ENCODE assay signal across 24 mouse cellular contexts in the genomic region with DNA sequence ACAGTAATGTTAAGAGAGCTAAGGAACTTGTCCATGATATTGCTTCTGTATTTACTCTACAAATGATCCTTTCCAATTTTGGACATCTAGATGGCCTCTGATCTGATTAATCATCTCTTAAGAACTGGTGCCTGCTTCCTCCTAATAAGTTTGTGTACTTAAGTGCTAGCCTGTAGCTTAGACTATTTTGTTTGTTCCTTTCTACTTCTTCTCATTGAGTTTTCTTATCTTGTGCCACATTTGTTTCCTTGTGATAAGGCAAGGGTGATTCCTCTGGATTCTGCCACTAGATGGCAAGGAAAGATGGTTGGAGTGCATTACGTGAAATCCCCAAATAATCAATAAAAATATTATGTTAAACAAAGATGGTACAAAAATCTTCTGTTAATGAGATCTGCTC.
"Had no signal": no experiment of that assay in that cellular context is flagged by ENCODE, and none has a peak within 500 bp of the region (broad histone marks: within the 10 kb centered on the region; RNA-seq: fewer than 3 reads in every experiment).

No protein-coding gene starts in this region.

- DNase-seq: gastrocnemius, adult 2 months; gastrocnemius, postnatal 10 days; gastrocnemius, postnatal 25 days; heart, adult 18-20 months; heart, postnatal 10 days; heart, postnatal 4 days; kidney, adult 18-20 months; kidney, adult 8-10 months; kidney, postnatal 10 days; kidney, postnatal 25 days; kidney, postnatal 4 days; liver had no signal

- H3K4me3 ChIP-seq: gastrocnemius, adult 2 months; heart, embryonic 10.5 days; heart, embryonic 12.5 days; hindbrain, embryonic 10.5 days; hindbrain, embryonic 12.5 days; intestine, embryonic 15.5 days; left cerebral cortex, adult 2 months; limb, embryonic 10.5 days; limb, embryonic 12.5 days had no signal

- ATAC-seq: hindbrain, embryonic 16.5 days; inflammation-experienced regulatory T-cells, adult 6 months; intestine, embryonic 15.5 days; intestine, postnatal 0 days had no signal

- H3K36me3 ChIP-seq: heart, embryonic 10.5 days; heart, embryonic 12.5 days; hindbrain, embryonic 10.5 days; hindbrain, embryonic 12.5 days; intestine, embryonic 15.5 days; limb, embryonic 10.5 days; limb, embryonic 12.5 days had no signal

- H3K4me2 ChIP-seq: heart, embryonic 12.5 days; hindbrain, embryonic 12.5 days; hindbrain, embryonic 14.5 days; intestine, embryonic 15.5 days; limb, embryonic 12.5 days had no signal

- H3K27me3 ChIP-seq: heart, embryonic 12.5 days; hindbrain, embryonic 12.5 days; intestine, embryonic 15.5 days; limb, embryonic 12.5 days had no signal

- H3K9ac ChIP-seq: heart, embryonic 12.5 days; hindbrain, embryonic 12.5 days; hindbrain, embryonic 14.5 days; intestine, embryonic 15.5 days; limb, embryonic 12.5 days had no signal

- H3K9me3 ChIP-seq: heart, embryonic 10.5 days; heart, embryonic 12.5 days; hindbrain, embryonic 10.5 days; hindbrain, embryonic 12.5 days; intestine, embryonic 15.5 days; limb, embryonic 10.5 days; limb, embryonic 12.5 days had no signal

- H3K4me1 ChIP-seq: heart, embryonic 10.5 days; heart, embryonic 12.5 days; hindbrain, embryonic 10.5 days; hindbrain, embryonic 12.5 days; intestine, embryonic 15.5 days; limb, embryonic 10.5 days; limb, embryonic 12.5 days had no signal

- H3K27ac ChIP-seq: gastrocnemius, adult 2 months; heart, embryonic 10.5 days; hindbrain, embryonic 10.5 days; hindbrain, embryonic 12.5 days; hindbrain, embryonic 14.5 days; intestine, embryonic 15.5 days; left cerebral cortex, adult 2 months; limb, embryonic 10.5 days; limb, embryonic 12.5 days had no signal
